Mouse (Mus musculus) intestine, embryonic 14.5 days (tissue): ENCODE measurements at regions not wholly inside any gene's neighbourhood (a gene's known extent, or its start where the extent isn't known, plus 50 kb on each side); places are given as distances from the start of the nearest gene placed in this dataset.

Experiments
- ATAC-seq: fragments of 200-750 bp; cut with Nextera tagmentation; replicated peaks from 2 replicates; pipeline ENCODE4 v1.8.0; 2017; ENCODE audit warnings: low read depth, moderate number of reproducible peaks, moderate TSS enrichment, moderate library complexity; ENCODE audit not compliant: low FRiP score, low TSS enrichment
- DNase-seq: peaks from one replicate; pipeline ENCODE4 v3.0.0-alpha.2; 2018; ENCODE audit warnings: low spot score
- H3K27ac ChIP-seq: fragments of 300-500 bp; sonication (generic); 2 replicates; pipeline ENCODE4 v1.5.1; 2014; ENCODE audit warnings: low read depth, mild to moderate bottlenecking, control low read depth
- H3K27me3 ChIP-seq: fragments of 300-500 bp; sonication (generic); replicated peaks from 2 replicates; pipeline ENCODE4 v1.6.1; 2014; ENCODE audit warnings: low read length, control low read depth; ENCODE audit not compliant: control insufficient read depth, insufficient read depth
- H3K36me3 ChIP-seq: fragments of 300-500 bp; sonication (generic); 2 replicates; pipeline ENCODE4 v1.6.1; 2014; ENCODE audit warnings: low read length, control low read depth; ENCODE audit not compliant: control insufficient read depth, insufficient read depth
- H3K4me1 ChIP-seq: fragments of 300-500 bp; sonication (generic); replicated peaks from 2 replicates; pipeline ENCODE4 v1.6.1; 2014; ENCODE audit warnings: low read length, control low read depth, mixed read lengths; ENCODE audit not compliant: control insufficient read depth, insufficient read depth
- H3K4me2 ChIP-seq: fragments of 300-500 bp; sonication (generic); 2 replicates; pipeline ENCODE4 v1.6.1; 2014; ENCODE audit warnings: low read length
- H3K4me3 ChIP-seq: fragments of 300-500 bp; sonication (generic); 2 replicates; pipeline ENCODE4 v1.5.1; 2014; ENCODE audit warnings: low read depth, low read length, control low read depth, mixed read lengths
- H3K9ac ChIP-seq: fragments of 300-500 bp; sonication (generic); 2 replicates; pipeline ENCODE4 v1.6.1; 2014; ENCODE audit warnings: mild to moderate bottlenecking, low read length
- H3K9me3 ChIP-seq: fragments of 300-500 bp; sonication (generic); 2 replicates; pipeline ENCODE4 v1.6.1; 2016; ENCODE audit warnings: low read length, control low read depth; ENCODE audit not compliant: control insufficient read depth
- WGBS: fragments of 180-500 bp; shearing (Covaris S2); extraction: QIAGEN DNeasy Blood & Tissue Kit; methylation state at CpG from one replicate; pipeline ENCODE4 v1.1.7; 2014; 5-methylcytosine and 5-hydroxymethylcytosine counted together

DNA sequence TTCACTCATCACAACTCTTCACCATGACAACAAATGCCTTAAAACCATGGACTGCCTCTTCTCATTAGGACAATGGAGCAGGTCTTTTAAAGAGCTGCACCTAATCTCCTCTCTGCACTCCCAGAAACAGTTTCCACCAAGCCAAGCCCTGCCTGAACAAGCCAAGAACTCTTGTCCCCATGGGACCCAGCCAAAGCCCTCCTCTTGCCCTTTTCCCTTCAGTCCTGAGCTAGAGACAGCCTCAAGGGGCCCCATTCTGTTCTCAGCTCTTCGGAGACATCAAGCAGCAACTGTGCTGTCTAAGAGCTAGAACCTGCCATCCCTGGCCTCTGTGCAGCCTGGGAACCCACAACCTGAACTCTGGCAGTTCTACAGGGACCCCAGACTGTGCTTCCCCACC lies 345.0 kb upstream of the Irak1bp1 start:
- DNase-seq (no peak), ATAC-seq (no peak)
- no peak overlapping the region for H3K4me2 ChIP-seq
- no peak overlapping the region for H3K4me3 ChIP-seq
- no peaks in the 10 kb centered on the region for H3K27me3 ChIP-seq
- 88% methylated on average over 1 of the region's 1 CpGs for WGBS
- no peak overlapping the region for H3K9ac ChIP-seq
- no peaks in the 10 kb centered on the region; the same call in 1 of the 2 replicates for H3K9me3 ChIP-seq
- H3K36me3 ChIP-seq = no peaks in the 10 kb centered on the region
- H3K27ac ChIP-seq = no peak overlapping the region
- no peaks in the 10 kb centered on the region for H3K4me1 ChIP-seq

DNA sequence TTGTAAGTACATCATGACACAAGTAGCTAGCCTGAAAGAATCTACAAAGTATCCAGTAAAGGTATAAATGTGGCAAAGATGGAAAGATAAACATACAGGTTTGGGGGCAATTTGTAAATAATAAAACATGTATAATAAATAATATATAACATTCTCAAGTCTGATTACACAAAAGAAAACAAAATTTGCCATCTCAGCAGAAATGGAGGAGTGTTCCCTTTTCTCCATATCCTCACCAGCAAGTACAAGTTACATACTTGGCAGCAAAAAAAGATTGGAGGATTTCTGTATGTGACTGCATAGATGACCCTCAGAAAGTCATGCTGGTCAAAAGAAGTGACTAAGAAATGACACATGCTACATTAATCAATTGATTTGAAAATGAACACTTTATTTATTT lies 335.9 kb upstream of the Irak1bp1 start:
- no peak overlapping the region for H3K4me3 ChIP-seq
- DNase-seq (no peak), ATAC-seq (no peak)
- H3K36me3 ChIP-seq = no peaks in the 10 kb centered on the region
- no peaks in the 10 kb centered on the region for H3K27me3 ChIP-seq
- H3K27ac ChIP-seq = no peak overlapping the region
- H3K4me1 ChIP-seq = no peaks in the 10 kb centered on the region
- no peak overlapping the region for H3K9ac ChIP-seq
- H3K9me3 ChIP-seq = no peaks in the 10 kb centered on the region
- no peak overlapping the region for H3K4me2 ChIP-seq

DNA sequence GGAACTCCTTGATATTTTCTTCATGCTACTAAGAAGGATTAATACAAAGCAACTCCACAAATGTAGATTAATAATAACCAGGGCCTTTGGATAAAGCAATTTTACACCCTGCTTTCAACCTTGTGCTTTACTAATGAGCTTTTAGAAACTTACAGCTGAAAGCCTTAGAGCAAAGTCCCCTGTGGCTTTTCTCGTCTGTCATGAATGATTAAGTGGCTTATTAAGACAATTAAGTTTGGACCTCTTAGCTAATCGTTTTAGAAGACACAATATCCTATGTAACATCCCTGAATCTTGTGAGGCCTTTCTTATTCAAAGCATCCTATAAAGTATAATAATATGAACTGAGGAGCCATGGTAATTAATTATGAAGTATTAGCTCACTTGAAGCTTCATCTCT lies 319.3 kb upstream of the Irak1bp1 start:
- Histone ChIP-seq H3K36me3 (no peaks in the 10 kb centered on the region), H3K27ac (no peak overlapping the region), H3K4me2 (no peak overlapping the region), H3K9me3 (no peaks in the 10 kb centered on the region), H3K4me1 (no peaks in the 10 kb centered on the region), H3K27me3 (no peaks in the 10 kb centered on the region), H3K4me3 (no peak overlapping the region), H3K9ac (no peak overlapping the region)
- DNase-seq (no peak), ATAC-seq (no peak)
- 78% methylated on average over 2 of the region's 2 CpGs for WGBS

DNA sequence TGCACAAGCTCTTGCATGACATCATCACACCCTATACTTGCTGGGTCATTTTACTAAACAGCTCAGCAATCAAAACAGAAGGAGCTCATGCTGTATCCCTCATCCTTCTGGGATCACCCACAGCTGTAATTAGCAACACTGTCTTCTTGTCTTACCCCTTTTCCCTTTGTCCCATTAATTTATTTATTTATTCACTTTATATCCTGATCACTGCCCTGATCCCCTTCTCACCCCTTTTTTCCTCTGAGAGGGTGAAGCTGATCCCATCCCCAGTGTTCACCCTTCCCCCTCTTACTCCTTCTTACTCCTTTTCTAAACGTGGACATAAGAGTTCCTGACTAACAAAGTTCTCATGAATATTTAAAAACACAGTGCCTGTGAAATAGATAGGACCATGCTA lies 310.3 kb upstream of the Irak1bp1 start:
- Histone ChIP-seq H3K27me3 (no peaks in the 10 kb centered on the region), H3K9ac (no peak overlapping the region), H3K4me1 (no peaks in the 10 kb centered on the region), H3K27ac (no peak overlapping the region), H3K36me3 (no peaks in the 10 kb centered on the region), H3K9me3 (no peaks in the 10 kb centered on the region), H3K4me3 (no peak overlapping the region), H3K4me2 (no peak overlapping the region)
- 32% methylated on average over 1 of the region's 1 CpGs for WGBS
- ATAC-seq = no peak
- DNase-seq = no peak

DNA sequence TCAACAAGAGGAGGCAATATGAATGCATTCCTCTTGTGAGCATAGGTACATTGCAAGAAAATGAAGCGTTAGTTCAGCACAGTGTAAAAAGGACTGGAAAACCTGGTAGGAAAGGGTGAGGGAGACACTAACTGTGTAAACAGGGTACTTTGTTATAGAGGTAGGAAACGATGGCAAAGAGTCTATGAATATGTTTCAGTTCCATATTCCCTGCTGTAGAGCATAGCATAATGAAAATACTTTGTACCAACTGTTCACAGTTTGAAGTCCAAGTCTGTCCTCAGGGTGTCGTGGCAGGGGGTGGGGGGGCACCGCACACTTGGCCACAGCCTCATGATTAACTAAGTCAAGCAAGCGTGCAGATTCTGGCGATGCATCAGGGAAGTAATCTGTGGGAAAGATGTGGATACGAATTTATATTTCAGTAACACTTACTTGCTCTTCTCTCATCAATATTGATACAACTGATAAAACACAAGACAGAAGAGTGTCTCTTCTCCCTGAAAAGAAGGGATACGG lies 301.4 kb upstream of the Irak1bp1 start:
- Histone ChIP-seq H3K4me3 (no peak overlapping the region), H3K4me2 (no peak overlapping the region), H3K36me3 (no peaks in the 10 kb centered on the region), H3K4me1 (no peaks in the 10 kb centered on the region), H3K9me3 (no peaks in the 10 kb centered on the region), H3K9ac (no peak overlapping the region), H3K27ac (no peak overlapping the region), H3K27me3 (no peaks in the 10 kb centered on the region)
- DNase-seq = no peak
- 83% methylated on average over 8 of the region's 8 CpGs for WGBS
- no peak for ATAC-seq

DNA sequence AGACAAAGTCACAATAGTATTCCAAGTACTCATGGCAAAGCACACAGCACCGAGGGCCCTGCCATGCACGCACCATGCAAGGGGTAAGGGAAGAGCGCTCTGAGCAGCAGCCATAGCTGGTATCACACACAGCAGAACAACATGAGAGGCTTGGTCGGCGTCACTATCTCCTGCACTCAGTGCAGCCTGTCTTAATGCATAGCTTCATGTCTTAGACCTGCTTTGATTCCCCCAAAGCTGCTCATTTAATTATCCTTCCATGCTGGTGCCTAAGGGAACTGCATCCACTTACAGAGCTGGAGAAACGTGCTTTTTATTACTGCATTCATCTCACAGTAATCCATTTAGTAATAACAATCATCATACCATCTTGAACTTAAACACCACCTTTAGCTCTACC lies 276.6 kb upstream of the Irak1bp1 start:
- ATAC-seq = no peak
- H3K27ac ChIP-seq = no peak overlapping the region
- no peak overlapping the region for H3K4me2 ChIP-seq
- no peak overlapping the region for H3K9ac ChIP-seq
- H3K4me3 ChIP-seq = no peak overlapping the region
- no peak for DNase-seq
- no peaks in the 10 kb centered on the region for H3K9me3 ChIP-seq
- no peaks in the 10 kb centered on the region for H3K27me3 ChIP-seq
- H3K4me1 ChIP-seq = no peaks in the 10 kb centered on the region
- H3K36me3 ChIP-seq = no peaks in the 10 kb centered on the region
- WGBS = 74% methylated on average over 6 of the region's 6 CpGs

DNA sequence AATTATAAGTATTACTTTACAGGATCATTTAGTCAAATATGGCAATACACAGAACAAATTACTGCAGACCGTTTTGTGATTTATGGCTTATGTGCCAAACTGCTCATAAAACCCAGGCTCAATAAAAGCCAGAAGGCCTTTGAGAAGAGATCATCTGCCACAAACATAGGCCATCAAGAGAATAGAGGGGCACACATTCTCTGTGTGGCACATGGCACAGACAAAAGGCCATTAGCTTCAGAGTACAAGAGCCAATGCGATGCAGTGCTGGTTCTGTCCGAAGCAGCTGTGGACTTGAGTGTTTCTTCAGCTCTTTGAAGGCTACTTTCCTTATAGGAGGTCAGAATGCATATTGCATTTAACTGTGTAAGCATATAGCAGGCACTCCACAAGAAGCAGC lies 276.1 kb upstream of the Irak1bp1 start:
- Histone ChIP-seq H3K9ac (no peak overlapping the region), H3K27ac (no peak overlapping the region), H3K36me3 (no peaks in the 10 kb centered on the region), H3K9me3 (no peaks in the 10 kb centered on the region), H3K4me3 (no peak overlapping the region), H3K4me1 (no peaks in the 10 kb centered on the region), H3K4me2 (no peak overlapping the region), H3K27me3 (no peaks in the 10 kb centered on the region)
- ATAC-seq (no peak), DNase-seq (no peak)
- 69% methylated on average over 3 of the region's 3 CpGs for WGBS

DNA sequence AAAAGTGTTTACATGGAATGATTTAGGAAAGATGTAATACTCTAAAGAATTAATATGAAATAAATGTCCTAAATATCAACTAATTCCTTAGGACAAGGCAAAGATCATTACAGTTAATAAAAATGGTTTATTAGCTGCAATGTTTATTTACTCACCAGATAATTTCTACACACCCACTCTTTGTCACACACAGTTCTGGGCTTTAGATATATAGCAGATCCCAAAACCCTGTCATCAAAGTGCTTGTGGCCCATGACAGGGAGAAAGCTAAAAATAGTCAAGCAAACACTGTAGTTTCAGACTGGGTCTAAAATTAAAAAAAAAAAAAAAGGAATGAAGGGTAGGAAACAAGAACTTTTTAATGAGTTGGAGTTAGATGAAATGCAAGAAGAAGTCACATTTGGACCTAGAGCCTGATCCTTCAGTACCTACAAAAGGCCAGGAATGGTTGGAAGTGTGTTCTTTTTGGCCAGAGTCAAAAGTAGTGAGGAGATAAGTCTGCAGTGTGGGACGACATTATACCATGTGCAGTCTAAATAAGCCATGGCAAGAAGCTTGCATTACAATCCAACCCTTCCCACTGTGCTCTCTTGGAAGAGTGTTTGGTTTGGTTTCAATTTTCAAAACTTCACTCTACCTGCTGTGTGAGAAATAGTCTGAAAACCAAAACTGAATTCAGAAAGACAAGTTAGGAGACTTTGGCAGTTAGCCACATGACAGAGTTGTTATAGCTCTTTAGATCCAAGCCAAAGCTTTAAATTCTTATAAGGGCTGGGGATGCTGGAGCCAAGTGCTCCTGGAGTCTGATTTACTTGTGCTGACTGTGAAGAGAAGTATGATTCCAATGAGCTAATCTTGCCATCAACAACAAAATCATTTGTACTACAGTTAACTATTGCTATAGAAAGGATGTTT lies 266.5 kb upstream of the Irak1bp1 start:
- H3K4me2 ChIP-seq = no peak overlapping the region
- no peak overlapping the region for H3K4me3 ChIP-seq
- DNase-seq (no peak), ATAC-seq (no peak)
- H3K9ac ChIP-seq = no peak overlapping the region
- H3K27ac ChIP-seq = no peak overlapping the region
- WGBS = 71% methylated on average over 1 of the region's 1 CpGs
- no peaks in the 10 kb centered on the region for H3K27me3 ChIP-seq
- H3K9me3 ChIP-seq = no peaks in the 10 kb centered on the region
- no peaks in the 10 kb centered on the region for H3K36me3 ChIP-seq
- no peaks in the 10 kb centered on the region for H3K4me1 ChIP-seq
